In genomic region chr10:111451683-111452322, GRCm38 (mm10) we compare ENCODE assay signal across 15 mouse cellular contexts.
"Had no signal": no experiment of that assay in that cellular context is flagged by ENCODE, and none has a peak within 500 bp of the region (broad histone marks: within the 10 kb centered on the region; RNA-seq: fewer than 3 reads in every experiment).

No protein-coding gene starts in this region.

- DNase-seq: kidney, adult 8-10 months; kidney, postnatal 25 days; layer of hippocampus, adult 9-11 months; layer of hippocampus, postnatal 36 days; lung, postnatal 14 days; retina, postnatal 1 day; right cerebral cortex, postnatal 14 days; thymus, postnatal 4 days had no signal

- H3K4me1 ChIP-seq: limb, embryonic 15.5 days; lung, embryonic 15.5 days; midbrain, embryonic 10.5 days; neural tube, embryonic 13.5 days had no signal

- H3K36me3 ChIP-seq: limb, embryonic 15.5 days; lung, embryonic 15.5 days; midbrain, embryonic 10.5 days; neural tube, embryonic 13.5 days had no signal

- H3K9ac ChIP-seq: limb, embryonic 15.5 days; lung, embryonic 15.5 days; neural tube, embryonic 13.5 days had no signal

- H3K27me3 ChIP-seq: limb, embryonic 15.5 days; lung, embryonic 15.5 days; neural tube, embryonic 13.5 days had no signal

- H3K4me2 ChIP-seq: limb, embryonic 15.5 days; lung, embryonic 15.5 days; neural tube, embryonic 13.5 days had no signal

- H3K9me3 ChIP-seq: limb, embryonic 15.5 days; lung, embryonic 15.5 days; midbrain, embryonic 10.5 days; neural tube, embryonic 13.5 days had no signal

- H3K27ac ChIP-seq: limb, embryonic 15.5 days; lung, embryonic 15.5 days; midbrain, embryonic 10.5 days; neural tube, embryonic 13.5 days; stomach, postnatal 0 days had no signal

- ATAC-seq: intestine, postnatal 0 days; midbrain, embryonic 16.5 days had no signal

- H3K4me3 ChIP-seq: limb, embryonic 15.5 days; lung, embryonic 15.5 days; midbrain, embryonic 10.5 days; neural tube, embryonic 13.5 days had no signal
